Mouse (Mus musculus): ENCODE data around the gene Itga5.

DNA sequence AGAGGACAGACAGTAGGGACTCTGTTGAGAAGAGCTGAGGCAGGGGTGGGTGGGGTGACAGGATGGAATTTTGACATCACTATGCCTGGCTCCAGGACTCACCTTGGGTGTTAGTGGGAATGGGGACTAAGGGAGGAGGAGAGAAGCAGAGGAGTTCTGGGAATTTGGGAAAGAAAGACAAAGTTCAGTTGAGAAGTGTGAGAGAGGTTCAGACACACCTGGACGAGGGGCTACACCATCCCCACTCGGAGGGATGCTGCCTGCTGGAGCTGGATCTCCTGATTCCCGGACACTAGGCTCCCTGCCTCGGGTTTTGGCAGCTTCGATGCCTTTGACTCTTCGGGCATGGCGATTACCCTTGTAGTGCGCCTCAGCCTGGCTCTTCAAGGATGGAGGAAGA is 48.8 kb downstream of the Itga5 start:
- no peak for TF ChIP-seq GATA1 (IDR thresholded peaks at IDR 0.05; ENCODE audit: low read length)
- no peak for TF ChIP-seq TAL1 (IDR thresholded peaks at IDR 0.05; ENCODE audit: low read length)
